ENCODE assay signal across 21 mouse cellular contexts in the genomic region with DNA sequence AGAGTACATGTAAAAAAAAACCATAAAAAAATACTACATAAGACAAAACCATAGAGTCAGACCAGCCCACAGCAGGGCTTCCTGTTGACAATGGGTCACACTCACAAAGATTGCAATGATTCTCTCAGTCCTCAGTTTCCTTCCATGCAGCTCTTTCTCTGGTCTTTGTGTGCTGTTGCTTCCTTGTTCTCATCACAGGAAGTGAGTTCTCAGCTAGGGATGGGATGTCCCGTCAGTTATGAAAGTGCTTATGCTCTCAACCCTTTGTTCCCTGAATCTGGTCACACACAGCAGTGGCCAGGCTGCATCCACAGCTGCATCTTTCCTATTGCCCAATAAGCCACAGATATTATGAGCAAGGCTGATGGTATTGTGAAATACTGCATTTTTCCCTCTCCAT. TPM values are rescaled to one million over a fixed set of nuclear protein-coding genes. Genes with fewer than 3 reads are reported as not detected.
DNase-seq lines count a peak whose midpoint lies in the region.
"Had no signal": no experiment of that assay in that cellular context is flagged by ENCODE, and none has a peak within 500 bp of the region (broad histone marks: within the 10 kb centered on the region; RNA-seq: fewer than 3 reads in every experiment).

No protein-coding gene starts in this region.

- H3K27ac ChIP-seq in macrophage = peak overlapping the region; percentile 90
- H3K27ac ChIP-seq: embryonic facial prominence, embryonic 15.5 days; forebrain, embryonic 13.5 days; hindbrain, embryonic 13.5 days; limb, embryonic 15.5 days; midbrain, embryonic 13.5 days; stomach, embryonic 15.5 days had no signal

- no peak overlapping the region; the same call in 1 of the 2 replicates for H3K4me3 ChIP-seq in macrophage (ENCODE audit: inconsistent target)
- H3K4me3 ChIP-seq: embryonic facial prominence, embryonic 15.5 days; forebrain, embryonic 13.5 days; hindbrain, embryonic 13.5 days; limb, embryonic 15.5 days; midbrain, embryonic 13.5 days; stomach, embryonic 15.5 days had no signal

- peak; percentile 45 to 61 for DNase-seq in heart, adult 9 months (ENCODE audit: low spot score in 2 of 2)
- no peak for DNase-seq in heart, postnatal 14 days
- peak; percentile 18 for DNase-seq in thymus, postnatal 0 days (ENCODE audit: low spot score)
- no peak for DNase-seq in thymus, postnatal 36 days
- DNase-seq in right cerebral cortex, adult 2 months (ENCODE audit: low spot score in 2 of 2) = no peak
- DNase-seq in retina, embryonic 14.5 days (ENCODE audit: low spot score) = no peak
- DNase-seq: adrenal gland, postnatal 14 days; cerebellum, adult 8-10 months; kidney, postnatal 10 days; layer of hippocampus, adult 9-11 months; lung, postnatal 14 days; thymus, postnatal 4 days had no signal

- 0% methylated on average over 1 of the region's 1 CpGs for WGBS in macrophage (ENCODE audit: missing documents)

- H3K79me2 ChIP-seq in macrophage (ENCODE audit: inconsistent target) = peaks cover 24% of the 10 kb centered on the region; the same call in 1 of the 2 replicates

- H3K36me3 ChIP-seq in macrophage (ENCODE audit: inconsistent target) = no peaks in the 10 kb centered on the region
- H3K36me3 ChIP-seq: embryonic facial prominence, embryonic 15.5 days; hindbrain, embryonic 13.5 days; limb, embryonic 15.5 days; midbrain, embryonic 13.5 days; stomach, embryonic 15.5 days had no signal

- intact Hi-C loops in heart, postnatal 14 days (cut with DNase I) = no loop called here

RNA-seq across cellular contexts. Expression of gene Ms4a6b, which starts 2.9 kb away (rescaled TPM):
- 1 to 10 TPM; 5.9 to 7.1 TPM for total RNA-seq in heart, postnatal 14 days (2021)
- polyA plus RNA-seq in thymus, postnatal 0 days (2015; fragmentation: Nextera tagmentation; extraction: Ambion mirVana) = 38.0 and 44.1 TPM in 2 replicates
- 100 to 1,000 TPM in 20 of 26 experiments, 10 to 100 TPM in 6; 18.4 to 667 (median 279) TPM for total RNA-seq in macrophage (2018; cell fraction: chromatin; rRNA removed)
- total RNA-seq in macrophage (2018; cell fraction: cytosol; rRNA removed) = 100 to 1,000 TPM; 132 to 513 (median 319) TPM
- 100 to 1,000 TPM in 23 of 26 experiments, 10 to 100 TPM in 3; 56.3 to 614 (median 322) TPM for total RNA-seq in macrophage (2018; cell fraction: nucleus; rRNA removed)
- 182 to 404 TPM (median 188 TPM) in 3 replicates for polyA plus RNA-seq in macrophage (2018)

RNA-seq across cellular contexts. Expression of gene Ms4a4d, which starts 23.1 kb away (rescaled TPM):
- 1 to 10 TPM; 4.0 to 6.4 TPM for total RNA-seq in heart, postnatal 14 days (2021)
- polyA plus RNA-seq in thymus, postnatal 0 days (2015; fragmentation: Nextera tagmentation; extraction: Ambion mirVana) = 2.0 and 2.4 TPM in 2 replicates
- total RNA-seq in macrophage (2018; cell fraction: chromatin; rRNA removed) = under 1 TPM in 4 of 26 experiments, not detected in 22; 0.38 to 0.81 (median 0.64) TPM
- total RNA-seq in macrophage (2018; cell fraction: cytosol; rRNA removed) = not detected
- total RNA-seq in macrophage (2018; cell fraction: nucleus; rRNA removed) = 1 to 10 TPM in 1 of 26 experiments, under 1 TPM in 4, not detected in 21; 0.46 to 1.3 (median 0.65) TPM
- polyA plus RNA-seq in macrophage (2018) = not detected in 3 replicates
- total RNA-seq: left cerebral cortex, postnatal 10 days had no signal
- polyA plus RNA-seq: forebrain, embryonic 13.5 days; hindbrain, embryonic 13.5 days; midbrain, embryonic 13.5 days had no signal

RNA-seq across cellular contexts. Expression of gene Gm8369, which starts 27.7 kb away (rescaled TPM):
- under 1 TPM in 1 of 2 experiments, not detected in 1; 0.22 TPM for total RNA-seq in heart, postnatal 14 days (2021)
- 0.41 and 0.91 TPM in 2 replicates for polyA plus RNA-seq in thymus, postnatal 0 days (2015; fragmentation: Nextera tagmentation; extraction: Ambion mirVana)
- total RNA-seq in macrophage (2018; cell fraction: chromatin; rRNA removed) = 100 to 1,000 TPM in 1 of 26 experiments, 10 to 100 TPM in 21, 1 to 10 TPM in 4; 2.7 to 111 (median 42.1) TPM
- total RNA-seq in macrophage (2018; cell fraction: cytosol; rRNA removed) = 1 to 10 TPM in 22 of 26 experiments, under 1 TPM in 4; 0.85 to 8.7 (median 3.2) TPM
- 10 to 100 TPM in 22 of 26 experiments, 1 to 10 TPM in 4; 1.7 to 88.4 (median 28.7) TPM for total RNA-seq in macrophage (2018; cell fraction: nucleus; rRNA removed)
- polyA plus RNA-seq in macrophage (2018) = 0.80 to 5.0 TPM (median 2.0 TPM) in 3 replicates
- polyA plus RNA-seq: forebrain, embryonic 13.5 days; heart, embryonic 14.5 days; hindbrain, embryonic 13.5 days; limb, embryonic 15.5 days; midbrain, embryonic 13.5 days; stomach, embryonic 15.5 days had no signal

RNA-seq across cellular contexts. Expression of gene Ms4a6c, which starts 44.3 kb away (rescaled TPM):
- total RNA-seq in heart, postnatal 14 days (2021) = 10 to 100 TPM in 1 of 2 experiments, 1 to 10 TPM in 1; 8.3 to 11.2 TPM
- 8.0 and 8.2 TPM in 2 replicates for polyA plus RNA-seq in thymus, postnatal 0 days (2015; fragmentation: Nextera tagmentation; extraction: Ambion mirVana)
- 100 to 1,000 TPM in 23 of 26 experiments, 10 to 100 TPM in 3; 89.1 to 739 (median 400) TPM for total RNA-seq in macrophage (2018; cell fraction: chromatin; rRNA removed)
- 1,000 to 10,000 TPM in 12 of 26 experiments, 100 to 1,000 TPM in 14; 423 to 1,309 (median 781) TPM for total RNA-seq in macrophage (2018; cell fraction: cytosol; rRNA removed)
- total RNA-seq in macrophage (2018; cell fraction: nucleus; rRNA removed) = 100 to 1,000 TPM; 190 to 948 (median 542) TPM
- 546 to 786 TPM (median 561 TPM) in 3 replicates for polyA plus RNA-seq in macrophage (2018)

Comparison
In these comparisons a context has a peak if more than half of its experiments do, and no peak if none do; other contexts are left out.
1. DNase-seq: peak in heart, adult 9 months (2 of 2) and thymus, postnatal 0 days (single experiment); none in heart, postnatal 14 days (0 of 2), thymus, postnatal 36 days (0 of 2), right cerebral cortex, adult 2 months (0 of 2) and retina, embryonic 14.5 days (single experiment).